Mouse (Mus musculus): Measurements from ENCODE around the gene Tbc1d4.

Tbc1d4 gene

GRCm38 (mm10) chr14:101488264-101488810 lies 120.7 kb downstream of the Tbc1d4 start:
- DNase-seq, result no peak

GRCm38 (mm10) chr14:101486550-101486949 lies 122.4 kb downstream of the Tbc1d4 start:
- DNase-seq, result no peak

- peak; percentile 34 to 53 for DNase-seq
These were observed 125.8 kb downstream of the Tbc1d4 start for GRCm38 (mm10) chr14:101483230-101483629.

- peak in 1 of 2 experiments; percentile 31 for DNase-seq
These were observed 126.7 kb downstream of the Tbc1d4 start for GRCm38 (mm10) chr14:101482270-101482669.

- DNase-seq, result no peak
These were observed 127.8 kb downstream of the Tbc1d4 start for GRCm38 (mm10) chr14:101481165-101481564.

- DNase-seq, result no peak
These were observed 128.4 kb downstream of the Tbc1d4 start for GRCm38 (mm10) chr14:101480541-101480940.

- DNase-seq, result no peak
These were observed 131.2 kb downstream of the Tbc1d4 start for GRCm38 (mm10) chr14:101477827-101478220.

- no peak for DNase-seq
These were observed 131.7 kb downstream of the Tbc1d4 start for GRCm38 (mm10) chr14:101477081-101477826.

GRCm38 (mm10) chr14:101469475-101470093 lies 139.4 kb downstream of the Tbc1d4 start:
- no peak for DNase-seq

- no peak for DNase-seq
These were observed 140.8 kb downstream of the Tbc1d4 start for GRCm38 (mm10) chr14:101468143-101468542.

GRCm38 (mm10) chr14:101467532-101467931 lies 141.5 kb downstream of the Tbc1d4 start:
- DNase-seq, result no peak

- no peak for DNase-seq
These were observed 142.5 kb downstream of the Tbc1d4 start for GRCm38 (mm10) chr14:101466521-101466920.

- DNase-seq, result no peak
These were observed 143.1 kb downstream of the Tbc1d4 start for GRCm38 (mm10) chr14:101465893-101466292.

- DNase-seq, result peak; percentile 55 to 64
These were observed 148.2 kb downstream of the Tbc1d4 start for GRCm38 (mm10) chr14:101460768-101461167.

GRCm38 (mm10) chr14:101452915-101453314 lies 156.1 kb downstream of the Tbc1d4 start:
- no peak for DNase-seq

- DNase-seq, result no peak
These were observed 161.1 kb downstream of the Tbc1d4 start for GRCm38 (mm10) chr14:101447857-101448256.

- no peak for DNase-seq
These were observed 163.8 kb downstream of the Tbc1d4 start for GRCm38 (mm10) chr14:101445205-101445604.

- no peak for DNase-seq
These were observed 171.1 kb downstream of the Tbc1d4 start for GRCm38 (mm10) chr14:101437925-101438324.

- DNase-seq, result no peak
These were observed 178.5 kb downstream of the Tbc1d4 start for GRCm38 (mm10) chr14:101430536-101430935.

GRCm38 (mm10) chr14:101428805-101429516 lies 180.0 kb downstream of the Tbc1d4 start:
- no peak for DNase-seq

- DNase-seq, result no peak
These were observed 191.3 kb downstream of the Tbc1d4 start for GRCm38 (mm10) chr14:101417679-101418078.

Data from lung, postnatal 4 days (tissue).